In genomic region chr16:79386421-79386820, GRCm38 (mm10) we compare ENCODE assay signal across 17 mouse cellular contexts.
"Had no signal": no experiment of that assay in that cellular context is flagged by ENCODE, and none has a peak within 500 bp of the region (broad histone marks: within the 10 kb centered on the region; RNA-seq: fewer than 3 reads in every experiment).

No protein-coding gene starts in this region.

- H3K4me1 ChIP-seq: liver, embryonic 12.5 days; neural tube, embryonic 13.5 days; neural tube, embryonic 15.5 days had no signal

- H3K36me3 ChIP-seq: liver, embryonic 12.5 days; neural tube, embryonic 13.5 days; neural tube, embryonic 15.5 days had no signal

- DNase-seq: lung, adult 18-20 months; lung, embryonic 14.5 days; lung, postnatal 10 days; lung, postnatal 4 days; retina, postnatal 1 day; right cerebral cortex, adult 18-20 months; right cerebral cortex, postnatal 25 days; right cerebral cortex, postnatal 4 days; spleen, adult 18-20 months; thymus, adult 18-20 months; thymus, postnatal 14 days; thymus, postnatal 36 days had no signal

- H3K4me2 ChIP-seq: liver, embryonic 12.5 days; lung, embryonic 14.5 days; neural tube, embryonic 13.5 days; neural tube, embryonic 15.5 days had no signal

- H3K4me3 ChIP-seq: liver, embryonic 12.5 days; myocyte; neural tube, embryonic 13.5 days; neural tube, embryonic 15.5 days had no signal

- H3K9me3 ChIP-seq: liver, embryonic 12.5 days; neural tube, embryonic 13.5 days; neural tube, embryonic 15.5 days had no signal

- H3K9ac ChIP-seq: liver, embryonic 12.5 days; liver, embryonic 14.5 days; lung, embryonic 14.5 days; neural tube, embryonic 13.5 days; neural tube, embryonic 15.5 days had no signal

- ATAC-seq: liver, embryonic 12.5 days had no signal

- H3K27me3 ChIP-seq: liver, embryonic 12.5 days; neural tube, embryonic 13.5 days; neural tube, embryonic 15.5 days had no signal

- H3K27ac ChIP-seq: liver, embryonic 12.5 days; liver, embryonic 14.5 days; neural tube, embryonic 13.5 days; neural tube, embryonic 15.5 days had no signal
